8 mouse cellular contexts compared by ENCODE assay signal in genomic region chrX:103492398-103493256, GRCm38 (mm10).
DNase-seq lines count a peak whose midpoint lies in the region; ATAC-seq and TF ChIP-seq lines count a peak whose summit lies in the region.

No protein-coding gene starts in this region.

- H3K36me3 ChIP-seq in heart, adult 2 months (ENCODE audit: control insufficient read depth, insufficient read depth, low read length): no peaks in the 10 kb centered on the region
- peaks cover 13% of the 10 kb centered on the region for H3K36me3 ChIP-seq in hindbrain, embryonic 10.5 days
- no peaks in the 10 kb centered on the region for H3K36me3 ChIP-seq in liver, postnatal 0 days (replicated peaks; ENCODE audit: insufficient read depth, low read length)
- H3K36me3 ChIP-seq in stomach, embryonic 16.5 days (ENCODE audit: control insufficient read depth, insufficient read depth, low read length): no peaks in the 10 kb centered on the region

- H3K27me3 ChIP-seq in heart, adult 2 months (ENCODE audit: control insufficient read depth, insufficient read depth, low read length): no peaks in the 10 kb centered on the region
- H3K27me3 ChIP-seq in hindbrain, embryonic 10.5 days (ENCODE audit: insufficient read depth, poor library complexity, severe bottlenecking): no peaks in the 10 kb centered on the region
- H3K27me3 ChIP-seq in liver, postnatal 0 days (ENCODE audit: insufficient read depth, low read length): no peaks in the 10 kb centered on the region
- no peaks in the 10 kb centered on the region for H3K27me3 ChIP-seq in stomach, embryonic 16.5 days (ENCODE audit: control insufficient read depth, insufficient read depth, low read length)

- peak in 1 of 2 experiments; percentile 37 for DNase-seq in heart, adult 2 months
- no peak for DNase-seq in heart, postnatal 4 days
- peak; percentile 13 for DNase-seq in CD4-positive helper T cell, adult 2 months (ENCODE audit: low read depth, low spot score)
- peak; percentile 15 for DNase-seq in hindbrain, embryonic 10.5 days (ENCODE audit: low spot score)
- peak; percentile 15 for DNase-seq in liver, postnatal 0 days
- no peak for DNase-seq in adrenal gland, postnatal 25 days

- peak overlapping the region; percentile 51 for H3K4me3 ChIP-seq in heart, adult 2 months
- peak overlapping the region; percentile 98 for H3K4me3 ChIP-seq in cortical plate, adult 2 months (ENCODE audit: insufficient read depth, low read length)
- H3K4me3 ChIP-seq in hindbrain, embryonic 10.5 days: peak overlapping the region; percentile 63
- peak overlapping the region; percentile 67 for H3K4me3 ChIP-seq in liver, postnatal 0 days (ENCODE audit: low read depth, low read length)
- H3K4me3 ChIP-seq in stomach, embryonic 16.5 days (replicated peaks; ENCODE audit: low read length): peak overlapping the region; percentile 65

- intact Hi-C loops in heart, adult 2 months (cut with DNase I): loop anchor here (5.0 kb wide), 2 partner anchors 35 to 60 kb away; no protein-coding TSS in a partner anchor

- H3K27ac ChIP-seq in heart, adult 2 months: peak overlapping the region; percentile 94
- H3K27ac ChIP-seq in cortical plate, adult 2 months (ENCODE audit: insufficient read depth, low read length): peak overlapping the region; percentile 92
- peak overlapping the region; percentile 98 for H3K27ac ChIP-seq in hindbrain, embryonic 10.5 days
- H3K27ac ChIP-seq in liver, postnatal 0 days (ENCODE audit: low read depth): peak overlapping the region; percentile 90
- peak overlapping the region; percentile 92 for H3K27ac ChIP-seq in stomach, embryonic 16.5 days (ENCODE audit: low read length)

- 50% methylated on average over 10 of the region's 10 CpGs for WGBS in heart, adult 2 months
- 41% methylated on average over 10 of the region's 10 CpGs for WGBS in hindbrain, embryonic 10.5 days
- 46% methylated on average over 10 of the region's 10 CpGs for WGBS in liver, postnatal 0 days (ENCODE audit: insufficient replicate concordance)
- 33% methylated on average over 10 of the region's 10 CpGs for WGBS in stomach, embryonic 16.5 days

- peak; percentile 57 for ATAC-seq in liver, postnatal 0 days
- peak; percentile 4; the same call in 1 of the 2 replicates for ATAC-seq in stomach, embryonic 16.5 days (ENCODE audit: insufficient read depth, low FRiP score)

- H3K4me1 ChIP-seq in heart, adult 2 months (ENCODE audit: control insufficient read depth, insufficient read depth, low read length): peaks cover 2% of the 10 kb centered on the region
- H3K4me1 ChIP-seq in cortical plate, adult 2 months (ENCODE audit: control insufficient read depth, insufficient read depth, low read length): no peaks in the 10 kb centered on the region; the same call in 1 of the 2 replicates
- H3K4me1 ChIP-seq in hindbrain, embryonic 10.5 days (replicated peaks): peaks cover 18% of the 10 kb centered on the region
- H3K4me1 ChIP-seq in liver, postnatal 0 days (ENCODE audit: insufficient read depth): peaks cover 10% of the 10 kb centered on the region
- peaks cover 7% of the 10 kb centered on the region for H3K4me1 ChIP-seq in stomach, embryonic 16.5 days (ENCODE audit: control insufficient read depth, insufficient read depth, low read length)

- H3K79me2 ChIP-seq in heart, adult 2 months (replicated peaks; ENCODE audit: control insufficient read depth, insufficient read depth, low read length): no peaks in the 10 kb centered on the region

- peak overlapping the region; percentile 76 for H3K4me2 ChIP-seq in liver, postnatal 0 days (ENCODE audit: low read depth, low read length)
- H3K4me2 ChIP-seq in stomach, embryonic 16.5 days (ENCODE audit: low read depth, low read length): peak overlapping the region; percentile 57

- H3K9ac ChIP-seq in heart, adult 2 months (ENCODE audit: low read depth, low read length): peak overlapping the region; percentile 59
- peak overlapping the region; percentile 53 for H3K9ac ChIP-seq in liver, postnatal 0 days (replicated peaks)
- H3K9ac ChIP-seq in stomach, embryonic 16.5 days (ENCODE audit: low read length): peak overlapping the region; percentile 87

- H3K9me3 ChIP-seq in hindbrain, embryonic 10.5 days: no peaks in the 10 kb centered on the region
- H3K9me3 ChIP-seq in liver, postnatal 0 days (ENCODE audit: low read length): no peaks in the 10 kb centered on the region
- H3K9me3 ChIP-seq in stomach, embryonic 16.5 days (replicated peaks; ENCODE audit: control insufficient read depth, low read length): no peaks in the 10 kb centered on the region

- TF ChIP-seq CTCF in heart, adult 2 months (IDR thresholded peaks at IDR 0.05): no peak
- no peak for TF ChIP-seq CTCF in cortical plate, adult 2 months (IDR thresholded peaks at IDR 0.05; ENCODE audit: extremely low read depth, insufficient read depth, low read length)
- no peak for TF ChIP-seq CTCF in liver, postnatal 0 days (IDR thresholded peaks at IDR 0.05; ENCODE audit: low read depth)

- no peak for TF ChIP-seq EP300 in heart, adult 2 months (IDR thresholded peaks at IDR 0.05; ENCODE audit: insufficient read depth, low read depth, low read length)
- no peak for TF ChIP-seq EP300 in liver, postnatal 0 days (IDR thresholded peaks at IDR 0.05; ENCODE audit: low read depth)

- TF ChIP-seq POLR2A in heart, adult 2 months (IDR thresholded peaks at IDR 0.05; ENCODE audit: insufficient read depth, low read depth, low read length): no peak
- no peak for TF ChIP-seq POLR2A in cortical plate, adult 2 months (IDR thresholded peaks at IDR 0.05; ENCODE audit: extremely low read depth, insufficient read depth, low read length)

Comparison
In these comparisons a context has a peak if more than half of its experiments do, and no peak if none do; other contexts are left out.
1. DNase-seq: peak in CD4-positive helper T cell, adult 2 months (single experiment), hindbrain, embryonic 10.5 days (single experiment) and liver, postnatal 0 days (single experiment); none in heart, postnatal 4 days (single experiment) and adrenal gland, postnatal 25 days (single experiment).
2. Peak in every context shown above with its lines, with median percentiles within 50 percentile points of each other: H3K27ac ChIP-seq, H3K4me3 ChIP-seq and H3K9ac ChIP-seq.